Mouse (Mus musculus): ENCODE results near the gene Bglap2. TPM values are rescaled to one million over a fixed set of nuclear protein-coding genes. Genes with fewer than 3 reads are reported as not detected.
"Not testable (repeated sequence)": the region's sequence is repeated elsewhere in the genome, so short reads cannot be mapped to it uniquely, and the experiment has no call there.

Bglap2 gene
- polyA plus RNA-seq, 1 experiment from 2014 or later, result not detected

DNA sequence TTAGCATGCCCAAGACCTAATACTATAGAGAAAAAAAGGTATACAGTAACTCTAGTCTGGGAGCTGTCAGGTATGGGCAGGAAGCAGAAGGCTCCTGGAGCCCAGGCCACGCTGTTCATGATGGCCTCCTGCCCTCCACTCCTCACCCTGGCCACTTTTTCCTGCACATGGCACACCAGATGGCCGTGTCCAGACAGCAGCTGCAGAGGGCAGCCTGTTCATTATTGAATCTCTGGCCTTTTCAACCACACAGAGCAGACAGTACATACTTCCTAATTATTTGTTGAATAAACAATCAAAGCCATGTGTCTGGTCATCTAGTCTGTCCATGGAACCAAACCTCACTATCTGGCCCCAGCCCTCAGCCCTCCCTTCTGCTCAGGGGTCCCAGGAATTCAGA is 20.2 kb upstream of the Bglap2 start:
- no peak for TF ChIP-seq EP300 (IDR thresholded peaks at IDR 0.05; ENCODE audit: low read depth)
- TF ChIP-seq CTCF (IDR thresholded peaks at IDR 0.05; ENCODE audit: low read depth), result no peak
- Histone ChIP-seq H3K36me3 (replicated peaks; ENCODE audit: insufficient read depth, low read length) (peaks cover 21% of the 10 kb centered on the region), H3K4me2 (ENCODE audit: low read depth, low read length) (no peak overlapping the region), H3K9me3 (ENCODE audit: low read length) (no peaks in the 10 kb centered on the region), H3K27me3 (ENCODE audit: insufficient read depth, low read length) (no peaks in the 10 kb centered on the region), H3K27ac (ENCODE audit: low read depth) (no peak overlapping the region), H3K4me3 (ENCODE audit: low read depth, low read length) (no peak overlapping the region), H3K9ac (replicated peaks) (no peak overlapping the region), H3K4me1 (ENCODE audit: insufficient read depth) (no peaks in the 10 kb centered on the region; the same call in 1 of the 2 replicates)
- DNase-seq, result no peak
- 88% methylated on average over 2 of the region's 2 CpGs for WGBS (ENCODE audit: insufficient replicate concordance)
- no peak for ATAC-seq

DNA sequence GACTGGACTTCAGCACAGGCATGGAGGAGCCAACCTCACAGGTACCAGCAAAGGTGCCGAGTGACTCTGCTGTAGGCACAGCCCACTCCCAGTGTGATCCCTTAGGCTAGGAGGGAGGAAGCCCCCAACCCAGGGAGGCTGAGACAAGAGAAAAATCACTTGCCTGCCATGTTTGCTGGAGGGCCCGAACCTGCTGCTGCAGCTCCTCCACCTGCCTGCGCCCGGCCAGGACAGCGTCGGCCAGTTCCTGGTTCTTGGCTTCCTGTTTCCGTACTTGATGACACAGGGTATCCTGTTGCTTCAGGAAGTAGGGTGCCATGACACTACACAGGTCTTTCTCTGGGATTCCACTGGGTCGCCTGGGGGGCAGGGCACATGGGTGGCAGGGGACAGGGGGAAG is 17.2 kb upstream of the Bglap2 start:
- no peak overlapping the region for H3K4me3 ChIP-seq (ENCODE audit: low read depth, low read length)
- 62% methylated on average over 8 of the region's 8 CpGs for WGBS (ENCODE audit: insufficient replicate concordance)

DNA sequence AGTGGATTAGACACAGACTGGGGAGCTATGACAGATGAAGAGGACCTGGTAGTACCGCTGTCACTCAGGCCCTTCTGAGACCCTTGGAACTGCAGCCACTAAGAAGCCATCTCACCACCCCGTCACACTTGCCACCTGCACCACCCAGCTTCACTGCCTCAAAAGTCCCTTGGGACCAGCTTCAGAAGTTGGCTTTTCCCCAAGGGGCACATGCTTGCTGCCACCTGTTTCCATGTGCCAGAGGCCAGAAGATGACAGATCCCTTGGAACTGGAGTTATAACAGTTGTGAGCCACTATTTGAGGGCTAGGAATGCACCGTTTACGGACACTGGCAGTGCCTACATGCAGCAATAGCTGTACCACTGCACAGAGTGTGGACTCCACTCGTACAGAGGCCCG is 16.8 kb upstream of the Bglap2 start:
- Histone ChIP-seq H3K4me1 (ENCODE audit: insufficient read depth) (no peaks in the 10 kb centered on the region; the same call in 1 of the 2 replicates), H3K9ac (replicated peaks) (no peak overlapping the region), H3K4me2 (ENCODE audit: low read depth, low read length) (no peak overlapping the region), H3K27me3 (ENCODE audit: insufficient read depth, low read length) (no peaks in the 10 kb centered on the region), H3K36me3 (replicated peaks; ENCODE audit: insufficient read depth, low read length) (peaks cover 24% of the 10 kb centered on the region), H3K4me3 (ENCODE audit: low read depth, low read length) (no peak overlapping the region), H3K9me3 (ENCODE audit: low read length) (no peaks in the 10 kb centered on the region), H3K27ac (ENCODE audit: low read depth) (peak overlapping the region; percentile 39)
- TF ChIP-seq CTCF (IDR thresholded peaks at IDR 0.05; ENCODE audit: low read depth) (no peak), EP300 (IDR thresholded peaks at IDR 0.05; ENCODE audit: low read depth) (no peak)
- WGBS (ENCODE audit: insufficient replicate concordance), result 86% methylated on average over 6 of the region's 6 CpGs
- peak; percentile 33; the same call in 1 of the 2 replicates for ATAC-seq
- DNase-seq, result peak; percentile 37

More for the DNA sequence above, 17.2 kb upstream of the Bglap2 start:
- no peaks in the 10 kb centered on the region for H3K27me3 ChIP-seq (ENCODE audit: insufficient read depth, low read length)
- ATAC-seq (peak; percentile 15; the same call in 1 of the 2 replicates), DNase-seq (peak; percentile 25)
- H3K4me1 ChIP-seq (ENCODE audit: insufficient read depth), result no peaks in the 10 kb centered on the region; the same call in 1 of the 2 replicates
- H3K4me2 ChIP-seq (ENCODE audit: low read depth, low read length), result no peak overlapping the region
- H3K36me3 ChIP-seq (replicated peaks; ENCODE audit: insufficient read depth, low read length), result peaks cover 21% of the 10 kb centered on the region
- H3K27ac ChIP-seq (ENCODE audit: low read depth), result peak overlapping the region; percentile 39; the same call in 1 of the 2 replicates
- H3K9me3 ChIP-seq (ENCODE audit: low read length), result no peaks in the 10 kb centered on the region
- H3K9ac ChIP-seq (replicated peaks), result no peak overlapping the region
- no peak for TF ChIP-seq EP300 (IDR thresholded peaks at IDR 0.05; ENCODE audit: low read depth)
- no peak for TF ChIP-seq CTCF (IDR thresholded peaks at IDR 0.05; ENCODE audit: low read depth)

DNA sequence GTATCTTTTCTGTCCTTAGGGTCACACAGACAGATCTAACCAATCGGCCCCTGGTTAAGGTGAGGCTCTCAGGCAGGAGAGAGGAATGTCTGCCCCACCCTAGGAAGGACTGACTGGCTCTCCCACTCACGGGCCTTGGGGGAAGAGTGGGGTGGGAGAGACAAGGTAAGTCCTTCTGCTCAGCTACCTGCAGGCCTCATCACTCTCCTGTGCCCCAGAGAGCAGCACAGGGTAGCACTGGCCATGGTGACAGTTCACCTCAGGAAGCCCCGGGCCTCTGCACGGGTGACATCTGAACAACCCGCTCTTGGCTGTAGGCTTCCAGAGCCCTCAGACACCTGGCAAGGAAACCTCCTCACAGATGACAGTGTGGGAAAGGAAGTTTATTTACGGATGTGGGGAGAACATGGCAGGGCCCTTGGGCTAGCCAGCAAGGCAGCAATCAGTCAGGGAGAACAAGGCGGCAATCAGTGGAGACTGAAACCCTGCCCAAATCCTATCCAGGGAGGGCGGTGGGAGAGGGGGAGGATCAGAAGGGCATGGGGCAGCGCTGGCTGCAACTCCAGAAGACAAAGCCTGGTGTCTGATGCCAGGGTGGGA is 15.4 kb upstream of the Bglap2 start:
- ATAC-seq (no peak), DNase-seq (no peak)
- H3K27me3 ChIP-seq (ENCODE audit: insufficient read depth, low read length), result no peaks in the 10 kb centered on the region
- H3K4me1 ChIP-seq (ENCODE audit: insufficient read depth), result no peaks in the 10 kb centered on the region; the same call in 1 of the 2 replicates
- H3K9me3 ChIP-seq (ENCODE audit: low read length), result no peaks in the 10 kb centered on the region
- H3K27ac ChIP-seq (ENCODE audit: low read depth), result no peak overlapping the region
- WGBS (ENCODE audit: insufficient replicate concordance), result 87% methylated on average over 9 of the region's 9 CpGs
- no peak overlapping the region for H3K4me2 ChIP-seq (ENCODE audit: low read depth, low read length)
- peaks cover 16% of the 10 kb centered on the region for H3K36me3 ChIP-seq (replicated peaks; ENCODE audit: insufficient read depth, low read length)
- no peak overlapping the region for H3K4me3 ChIP-seq (ENCODE audit: low read depth, low read length)
- H3K9ac ChIP-seq (replicated peaks), result no peak overlapping the region
- TF ChIP-seq EP300 (IDR thresholded peaks at IDR 0.05; ENCODE audit: low read depth), result no peak
- no peak for TF ChIP-seq CTCF (IDR thresholded peaks at IDR 0.05; ENCODE audit: low read depth)

DNA sequence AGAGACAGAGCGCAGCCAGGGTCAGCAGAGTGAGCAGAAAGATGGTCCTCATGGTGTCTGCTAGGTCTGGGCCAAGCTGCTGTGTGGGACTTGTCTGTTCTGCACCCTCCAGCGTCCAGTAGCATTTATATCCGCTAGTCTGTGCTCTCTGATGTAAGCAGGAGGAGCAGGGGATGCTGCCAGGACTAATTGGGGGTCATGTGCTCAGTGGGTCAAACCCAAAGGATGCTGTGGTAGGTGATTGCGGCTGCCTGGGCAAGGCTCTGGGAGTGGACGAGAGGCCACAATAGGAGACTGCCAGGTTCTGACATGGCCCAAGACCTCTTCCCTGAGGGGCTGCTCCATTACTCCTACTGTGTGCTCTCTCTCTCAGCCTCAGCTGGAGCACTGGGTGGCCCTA is 5.9 kb upstream of the Bglap2 start, which contains the start of gene Bglap:
TSS of gene Bglap (minus strand) at position 101 of the 400 bp plus-strand sequence.
- H3K4me3 ChIP-seq (ENCODE audit: low read depth, low read length), result no peak within 1 kb of the TSS
- no peak within 1 kb of the TSS for H3K9ac ChIP-seq (replicated peaks)
- ATAC-seq, result no peak
- no peaks in the 10 kb centered on the region for H3K9me3 ChIP-seq (ENCODE audit: low read length)
- 76% methylated on average over 5 of the region's 5 CpGs for WGBS (ENCODE audit: insufficient replicate concordance)
- no peak for DNase-seq
- no peak within 1 kb of the TSS for H3K4me2 ChIP-seq (ENCODE audit: low read depth, low read length)
- no peak within 1 kb of the TSS for H3K27ac ChIP-seq (ENCODE audit: low read depth)
- TF ChIP-seq CTCF (IDR thresholded peaks at IDR 0.05; ENCODE audit: low read depth) (no peak), EP300 (IDR thresholded peaks at IDR 0.05; ENCODE audit: low read depth) (no peak)
- peaks cover 3% of the 10 kb centered on the region; the same call in 1 of the 2 replicates for H3K4me1 ChIP-seq (ENCODE audit: insufficient read depth)
- no peaks in the 10 kb centered on the region for H3K36me3 ChIP-seq (replicated peaks; ENCODE audit: insufficient read depth, low read length)
- no peaks in the 10 kb centered on the region for H3K27me3 ChIP-seq (ENCODE audit: insufficient read depth, low read length)

DNA sequence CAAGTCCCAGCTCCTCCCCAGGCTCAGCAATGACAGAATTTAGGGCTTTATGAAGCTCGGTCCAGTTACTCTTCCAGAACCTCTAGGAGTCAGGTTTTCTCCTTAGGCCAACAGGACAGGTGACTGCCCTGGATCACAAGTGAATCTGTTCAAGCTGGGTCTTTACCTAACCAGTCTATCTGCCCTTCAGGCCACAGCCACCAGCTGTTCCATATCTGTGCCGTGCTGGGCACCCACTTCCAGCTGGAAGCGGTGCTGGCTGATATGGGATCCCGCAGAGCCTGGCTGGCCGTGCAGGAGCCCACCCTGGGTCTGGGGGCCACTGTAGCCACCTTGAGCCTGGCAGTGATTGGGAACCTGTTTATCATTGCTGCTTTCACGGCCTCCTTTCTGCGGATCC is 3.9 kb upstream of the Bglap2 start:
- H3K4me1 ChIP-seq (ENCODE audit: insufficient read depth); H3K4me3 ChIP-seq (ENCODE audit: low read depth, low read length); H3K9me3 ChIP-seq (ENCODE audit: low read length); H3K27me3 ChIP-seq (ENCODE audit: insufficient read depth, low read length); H3K27ac ChIP-seq (ENCODE audit: low read depth); H3K4me2 ChIP-seq (ENCODE audit: low read depth, low read length); ATAC-seq; H3K36me3 ChIP-seq (replicated peaks; ENCODE audit: insufficient read depth, low read length); DNase-seq; H3K9ac ChIP-seq (replicated peaks): not testable (repeated sequence)
- 34% methylated on average over 2 of the region's 7 CpGs for WGBS (ENCODE audit: insufficient replicate concordance)

DNA sequence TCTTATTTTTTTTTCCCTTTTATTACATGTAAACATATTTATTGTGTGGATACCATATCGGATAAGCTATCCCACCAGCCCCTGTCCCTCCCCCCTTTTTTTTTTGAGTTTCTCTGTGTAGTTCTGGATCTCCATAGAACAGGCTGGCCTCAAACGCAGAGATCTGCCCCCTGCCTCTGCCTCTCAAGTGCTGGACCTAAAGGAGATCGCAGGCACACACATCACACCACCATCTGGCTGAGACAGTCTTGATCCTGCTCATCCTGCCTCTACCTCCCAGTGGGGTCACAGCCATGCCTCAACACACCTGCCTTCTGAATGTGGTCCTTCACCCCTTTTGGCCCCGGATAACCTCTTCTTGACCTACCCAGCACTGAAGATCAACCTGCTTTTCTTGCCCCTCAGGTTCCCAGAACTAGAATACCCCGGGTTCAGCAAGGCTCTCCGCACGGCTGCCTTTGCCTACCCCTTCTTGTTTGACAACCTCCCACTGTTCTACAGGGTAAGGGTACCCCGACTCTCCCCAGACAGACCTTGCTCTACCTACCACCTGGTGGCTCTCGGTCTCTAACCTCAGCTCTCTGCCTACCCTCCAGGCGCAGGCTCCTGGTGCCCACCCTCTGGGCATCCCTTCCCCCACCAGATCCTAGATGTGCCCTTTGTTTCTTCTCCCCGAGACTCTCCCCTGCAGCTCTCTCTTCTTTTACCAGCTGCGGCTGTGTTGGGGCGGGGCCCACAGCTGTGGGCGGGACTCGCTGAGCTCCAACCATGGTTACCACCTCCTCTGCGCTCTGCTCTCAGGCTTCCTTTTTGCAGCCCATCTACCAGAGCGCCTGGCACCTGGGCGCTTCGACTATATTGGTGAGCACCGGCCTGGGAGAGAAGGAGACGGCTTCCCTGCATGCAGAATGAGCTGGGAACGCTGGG is 3.2 kb upstream of the Bglap2 start:
- H3K9me3 ChIP-seq (ENCODE audit: low read length); H3K36me3 ChIP-seq (replicated peaks; ENCODE audit: insufficient read depth, low read length); H3K27ac ChIP-seq (ENCODE audit: low read depth); H3K9ac ChIP-seq (replicated peaks); H3K27me3 ChIP-seq (ENCODE audit: insufficient read depth, low read length); H3K4me1 ChIP-seq (ENCODE audit: insufficient read depth); H3K4me3 ChIP-seq (ENCODE audit: low read depth, low read length): not testable (repeated sequence)
- H3K4me2 ChIP-seq (ENCODE audit: low read depth, low read length), result 0 out of 2 replicates have a peak overlapping the region, but pooled peaks have one; percentile 32
- 16% methylated on average over 19 of the region's 22 CpGs for WGBS (ENCODE audit: insufficient replicate concordance)
- ATAC-seq (peak; percentile 71), DNase-seq (peak; percentile 67)

DNA sequence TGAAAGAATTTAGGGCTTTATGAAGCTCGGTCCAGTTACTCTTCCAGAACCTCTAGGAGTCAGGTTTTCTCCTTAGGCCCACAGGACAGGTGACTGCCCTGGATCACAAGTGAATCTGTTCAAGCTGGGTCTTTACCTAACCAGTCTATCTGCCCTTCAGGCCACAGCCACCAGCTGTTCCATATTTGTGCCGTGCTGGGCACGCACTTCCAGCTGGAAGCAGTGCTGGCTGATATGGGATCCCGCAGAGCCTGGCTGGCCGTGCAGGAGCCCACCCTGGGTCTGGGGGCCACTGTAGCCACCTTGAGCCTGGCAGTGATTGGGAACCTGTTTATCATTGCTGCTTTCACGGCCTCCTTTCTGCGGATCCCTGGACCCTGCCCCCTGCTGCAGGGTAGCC is 1.9 kb downstream of the Bglap2 start:
- not testable (repeated sequence) for DNase-seq; H3K4me3 ChIP-seq (ENCODE audit: low read depth, low read length); H3K4me2 ChIP-seq (ENCODE audit: low read depth, low read length); H3K9ac ChIP-seq (replicated peaks); H3K9me3 ChIP-seq (ENCODE audit: low read length); ATAC-seq; H3K36me3 ChIP-seq (replicated peaks; ENCODE audit: insufficient read depth, low read length); H3K27me3 ChIP-seq (ENCODE audit: insufficient read depth, low read length); H3K4me1 ChIP-seq (ENCODE audit: insufficient read depth); H3K27ac ChIP-seq (ENCODE audit: low read depth)
- WGBS (ENCODE audit: insufficient replicate concordance), result 49% methylated on average over 5 of the region's 7 CpGs

All from liver, postnatal 0 days (tissue).